In the genomic region with DNA sequence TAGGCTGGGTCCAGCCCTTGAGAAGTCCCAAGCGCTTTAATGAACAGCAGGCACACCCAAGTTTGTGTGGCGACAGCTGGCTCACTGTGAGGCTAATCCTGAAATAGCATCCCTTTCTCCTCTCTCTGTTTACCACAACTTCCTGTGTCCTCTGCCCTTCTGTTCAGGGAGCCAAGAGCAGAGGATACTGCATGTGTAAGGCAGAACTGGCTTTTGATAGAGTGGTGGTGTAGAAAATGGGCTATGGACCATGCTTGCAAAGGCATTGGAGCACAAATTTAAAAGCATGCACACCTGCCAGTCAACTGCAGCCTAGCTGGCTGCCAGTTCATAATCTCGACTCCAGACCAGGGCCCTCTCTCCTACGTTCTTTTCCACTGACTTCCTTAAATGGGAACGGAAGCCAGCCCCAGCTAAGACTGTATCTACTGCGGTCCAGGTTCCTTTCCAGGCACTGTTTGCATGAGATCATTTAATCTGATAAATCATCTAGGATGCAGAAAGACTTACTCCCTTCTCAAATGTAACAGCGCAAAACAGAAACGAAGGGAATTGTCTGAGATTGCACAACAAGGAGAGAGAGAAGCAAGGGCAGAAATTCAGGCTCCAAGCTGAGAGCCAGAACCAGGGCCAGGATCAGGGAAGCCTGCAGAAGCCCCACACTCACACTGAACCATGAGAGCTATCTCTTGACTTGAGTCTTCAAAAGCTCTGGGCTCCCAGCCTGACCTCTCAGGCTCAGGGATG, we compare ENCODE assay signal across 9 mouse cellular contexts.
A peak's percentile ranks its signal among the peaks of the same experiment; 100 is the strongest.
DNase-seq lines count a peak whose midpoint lies in the region; ATAC-seq and TF ChIP-seq lines count a peak whose summit lies in the region.
"Had no signal": no experiment of that assay in that cellular context is flagged by ENCODE, and none has a peak within 500 bp of the region (broad histone marks: within the 10 kb centered on the region; RNA-seq: fewer than 3 reads in every experiment).

No protein-coding gene starts in this region.

- no peaks in the 10 kb centered on the region for H3K9me3 ChIP-seq in midbrain, embryonic 11.5 days (ENCODE audit: control insufficient read depth, low read length)
- H3K9me3 ChIP-seq in midbrain, postnatal 0 days (ENCODE audit: low read length) = no peaks in the 10 kb centered on the region
- H3K9me3 ChIP-seq in intestine, postnatal 0 days (ENCODE audit: control insufficient read depth) = no peaks in the 10 kb centered on the region
- H3K9me3 ChIP-seq in megakaryocyte, embryonic 14.5 days = no peaks in the 10 kb centered on the region
- H3K9me3 ChIP-seq in hindbrain, embryonic 10.5 days = no peaks in the 10 kb centered on the region
- H3K9me3 ChIP-seq in forebrain, embryonic 14.5 days (replicated peaks; ENCODE audit: control insufficient read depth, low read length) = no peaks in the 10 kb centered on the region
- H3K9me3 ChIP-seq: hindbrain, embryonic 15.5 days had no signal

- H3K4me1 ChIP-seq in midbrain, embryonic 11.5 days (ENCODE audit: control insufficient read depth, insufficient read depth, low read length) = no peaks in the 10 kb centered on the region
- H3K4me1 ChIP-seq in midbrain, postnatal 0 days (ENCODE audit: insufficient read depth, low read length) = no peaks in the 10 kb centered on the region
- no peaks in the 10 kb centered on the region for H3K4me1 ChIP-seq in intestine, postnatal 0 days (replicated peaks; ENCODE audit: control insufficient read depth, insufficient read depth, low read length)
- H3K4me1 ChIP-seq in megakaryocyte, embryonic 14.5 days = peaks cover 72% of the 10 kb centered on the region
- H3K4me1 ChIP-seq in hindbrain, embryonic 10.5 days (replicated peaks) = 0 out of 2 replicates have a peak, but pooled peaks cover 7% of the 10 kb centered on the region
- H3K4me1 ChIP-seq in forebrain, embryonic 14.5 days (ENCODE audit: control insufficient read depth, insufficient read depth, low read length) = no peaks in the 10 kb centered on the region

- TF ChIP-seq CTCF in midbrain, postnatal 0 days (IDR thresholded peaks at IDR 0.05) = no peak
- no peak for TF ChIP-seq CTCF in intestine, postnatal 0 days (IDR thresholded peaks at IDR 0.05; ENCODE audit: low read depth)

- WGBS in midbrain, embryonic 11.5 days = 78% methylated on average over 8 of the region's 8 CpGs
- WGBS in midbrain, postnatal 0 days = 82% methylated on average over 8 of the region's 8 CpGs
- WGBS in intestine, postnatal 0 days = 44% methylated on average over 8 of the region's 8 CpGs
- WGBS in hindbrain, embryonic 10.5 days = 82% methylated on average over 8 of the region's 8 CpGs
- 87% methylated on average over 8 of the region's 8 CpGs for WGBS in forebrain, embryonic 14.5 days

- no peak overlapping the region for H3K4me2 ChIP-seq in midbrain, embryonic 11.5 days
- no peak overlapping the region for H3K4me2 ChIP-seq in midbrain, postnatal 0 days (ENCODE audit: low read depth, low read length, poor library complexity, severe bottlenecking)
- H3K4me2 ChIP-seq in intestine, postnatal 0 days (replicated peaks; ENCODE audit: low read depth) = no peak overlapping the region
- H3K4me2 ChIP-seq in forebrain, embryonic 14.5 days (ENCODE audit: low read length) = no peak overlapping the region
- H3K4me2 ChIP-seq: hindbrain, embryonic 15.5 days had no signal

- DNase-seq in midbrain, embryonic 11.5 days (ENCODE audit: low spot score, missing footprints) = peak; percentile 67
- no peak for DNase-seq in midbrain, postnatal 0 days (ENCODE audit: low spot score)
- DNase-seq in gastrocnemius, postnatal 14 days = peak; percentile 5
- no peak for DNase-seq in hindbrain, embryonic 10.5 days (ENCODE audit: low spot score)
- no peak for DNase-seq in layer of hippocampus, postnatal 10 days (ENCODE audit: low spot score in 2 of 2)
- no peak for DNase-seq in forebrain, embryonic 14.5 days (ENCODE audit: low spot score)

- H3K4me3 ChIP-seq in midbrain, embryonic 11.5 days (ENCODE audit: low read depth, low read length) = no peak overlapping the region
- no peak overlapping the region for H3K4me3 ChIP-seq in midbrain, postnatal 0 days (ENCODE audit: low read depth, low read length)
- no peak overlapping the region for H3K4me3 ChIP-seq in intestine, postnatal 0 days (ENCODE audit: low read depth, low read length)
- peak overlapping the region; percentile 87 for H3K4me3 ChIP-seq in megakaryocyte, embryonic 14.5 days (replicated peaks)
- no peak overlapping the region for H3K4me3 ChIP-seq in hindbrain, embryonic 10.5 days
- H3K4me3 ChIP-seq in forebrain, embryonic 14.5 days (ENCODE audit: low read depth, low read length) = no peak overlapping the region
- H3K4me3 ChIP-seq: hindbrain, embryonic 15.5 days had no signal

- H3K27me3 ChIP-seq in midbrain, embryonic 11.5 days (ENCODE audit: control insufficient read depth, insufficient read depth, low read length) = no peaks in the 10 kb centered on the region
- no peaks in the 10 kb centered on the region for H3K27me3 ChIP-seq in midbrain, postnatal 0 days (ENCODE audit: insufficient read depth, low read length)
- no peaks in the 10 kb centered on the region for H3K27me3 ChIP-seq in intestine, postnatal 0 days (replicated peaks; ENCODE audit: control insufficient read depth, insufficient read depth, low read length)
- no peaks in the 10 kb centered on the region for H3K27me3 ChIP-seq in megakaryocyte, embryonic 14.5 days (replicated peaks)
- H3K27me3 ChIP-seq in hindbrain, embryonic 10.5 days (ENCODE audit: insufficient read depth, poor library complexity, severe bottlenecking) = no peaks in the 10 kb centered on the region
- H3K27me3 ChIP-seq in forebrain, embryonic 14.5 days (replicated peaks; ENCODE audit: control insufficient read depth, insufficient read depth, low read length) = no peaks in the 10 kb centered on the region
- H3K27me3 ChIP-seq: hindbrain, embryonic 15.5 days had no signal

- H3K27ac ChIP-seq in midbrain, embryonic 11.5 days (ENCODE audit: low read depth, low read length) = no peak overlapping the region
- no peak overlapping the region for H3K27ac ChIP-seq in midbrain, postnatal 0 days (ENCODE audit: low read depth, low read length)
- H3K27ac ChIP-seq in intestine, postnatal 0 days (ENCODE audit: low read depth, low read length) = 0 out of 2 replicates have a peak overlapping the region, but pooled peaks have one; percentile 35
- no peak overlapping the region for H3K27ac ChIP-seq in hindbrain, embryonic 10.5 days
- H3K27ac ChIP-seq in forebrain, embryonic 14.5 days (ENCODE audit: low read depth, low read length) = no peak overlapping the region
- H3K27ac ChIP-seq: hindbrain, embryonic 15.5 days had no signal

- H3K9ac ChIP-seq in midbrain, embryonic 11.5 days (ENCODE audit: low read length) = no peak overlapping the region
- no peak overlapping the region for H3K9ac ChIP-seq in midbrain, postnatal 0 days (replicated peaks; ENCODE audit: low read length, poor library complexity, severe bottlenecking)
- H3K9ac ChIP-seq in intestine, postnatal 0 days (ENCODE audit: low read depth, low read length) = no peak overlapping the region
- no peak overlapping the region for H3K9ac ChIP-seq in forebrain, embryonic 14.5 days (ENCODE audit: low read length)
- H3K9ac ChIP-seq: hindbrain, embryonic 15.5 days had no signal

- no peak for ATAC-seq in midbrain, embryonic 11.5 days (ENCODE audit: low FRiP score)
- no peak for ATAC-seq in midbrain, postnatal 0 days (ENCODE audit: low FRiP score)
- no peak for ATAC-seq in intestine, postnatal 0 days
- no peak for ATAC-seq in forebrain, embryonic 14.5 days

- H3K36me3 ChIP-seq in midbrain, embryonic 11.5 days (ENCODE audit: control insufficient read depth, insufficient read depth, low read length) = no peaks in the 10 kb centered on the region
- H3K36me3 ChIP-seq in midbrain, postnatal 0 days (ENCODE audit: insufficient read depth, low read length) = no peaks in the 10 kb centered on the region
- H3K36me3 ChIP-seq in intestine, postnatal 0 days (ENCODE audit: control insufficient read depth, insufficient read depth) = no peaks in the 10 kb centered on the region
- H3K36me3 ChIP-seq in megakaryocyte, embryonic 14.5 days (replicated peaks; ENCODE audit: low read length) = no peaks in the 10 kb centered on the region
- no peaks in the 10 kb centered on the region for H3K36me3 ChIP-seq in hindbrain, embryonic 10.5 days
- no peaks in the 10 kb centered on the region for H3K36me3 ChIP-seq in forebrain, embryonic 14.5 days (ENCODE audit: control insufficient read depth, insufficient read depth, low read length)
- H3K36me3 ChIP-seq: hindbrain, embryonic 15.5 days had no signal

- intact Hi-C loops in gastrocnemius, postnatal 14 days (cut with DNase I; ENCODE audit: low total_unique reads) = no loop called here

Comparison
In these comparisons a context has a peak if more than half of its experiments do, and no peak if none do; other contexts are left out.
1. DNase-seq: peak in midbrain, embryonic 11.5 days (single experiment) and gastrocnemius, postnatal 14 days (single experiment); none in midbrain, postnatal 0 days (single experiment), hindbrain, embryonic 10.5 days (single experiment), layer of hippocampus, postnatal 10 days (0 of 2) and forebrain, embryonic 14.5 days (single experiment).